Mouse (Mus musculus) NIH3T3 (cell line): ENCODE data around the gene Nrxn3.

Experiments used
- DNase-seq: peaks from one replicate; pipeline ENCODE4 v3.0.0-alpha.2; 2012; ENCODE audit warnings: low read depth

The Nrxn3 gene

GRCm38 (mm10) chr12:90337496-90338228, 1615.0 kb downstream of the Nrxn3 start:
- DNase-seq, result no peak

DNA sequence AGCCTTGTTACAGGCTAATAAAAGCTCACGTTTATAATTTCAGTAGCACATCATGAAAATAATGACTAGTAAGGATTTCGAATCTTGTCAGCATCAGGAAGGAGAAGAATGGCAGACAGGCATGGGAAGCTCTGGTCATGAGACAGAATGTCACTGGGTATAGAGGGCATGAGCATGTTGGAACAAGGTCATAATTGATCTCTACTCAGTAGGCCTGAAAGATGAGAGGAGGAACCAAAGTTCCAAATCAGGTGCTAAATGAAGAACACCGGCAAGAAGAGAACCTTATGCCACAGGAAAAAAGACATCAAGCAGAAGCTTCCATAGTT, 1615.5 kb downstream of the Nrxn3 start:
- DNase-seq, result no peak
